Mouse (Mus musculus) lung, postnatal 10 days (tissue): Measurements from ENCODE around the gene Renbp.

ENCODE experiments used
- DNase-seq: peaks from one replicate; pipeline ENCODE4 v3.0.0; 2021

Gene Renbp

DNA sequence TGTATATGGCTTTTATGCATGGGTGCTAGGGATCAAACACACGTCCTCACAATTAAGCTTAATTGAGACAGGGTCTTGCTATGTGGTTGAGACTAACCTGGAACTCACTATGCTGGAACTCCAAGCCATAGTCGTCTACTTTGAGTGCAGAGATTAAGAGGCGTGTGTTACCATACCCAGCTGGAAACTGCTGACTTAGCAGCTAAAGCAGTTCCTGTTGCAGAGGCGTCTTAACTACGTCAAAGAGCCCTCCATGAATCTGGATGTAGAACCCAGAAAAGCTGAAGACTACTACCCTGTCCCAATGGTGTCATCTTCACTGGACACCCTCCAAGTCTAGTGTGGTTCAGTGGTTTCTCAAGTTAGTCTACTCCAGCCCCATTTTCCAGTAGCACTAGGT, 12.0 kb downstream of the Renbp start:
- DNase-seq, result no peak

DNA sequence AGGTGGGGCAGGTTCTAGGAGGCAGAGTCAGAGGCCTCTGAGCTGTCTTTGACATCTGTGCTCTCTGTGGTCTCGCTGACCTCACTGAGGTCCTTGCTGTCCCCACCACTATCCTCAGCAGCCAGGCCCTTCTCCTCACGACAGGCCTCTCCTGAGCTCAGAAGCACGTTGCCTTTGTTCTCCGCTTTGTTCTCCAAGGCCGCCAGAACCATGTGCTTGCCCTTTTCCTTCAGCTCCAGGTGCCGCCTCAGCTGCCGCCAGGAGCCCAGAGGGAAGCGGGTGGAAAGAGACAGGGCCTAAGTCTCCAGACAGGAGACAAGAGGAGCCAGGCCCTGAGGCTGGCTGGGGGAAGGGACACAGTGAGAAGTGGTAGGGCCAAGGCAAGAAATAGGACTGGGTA, 13.7 kb downstream of the Renbp start:
- DNase-seq, result no peak

DNA sequence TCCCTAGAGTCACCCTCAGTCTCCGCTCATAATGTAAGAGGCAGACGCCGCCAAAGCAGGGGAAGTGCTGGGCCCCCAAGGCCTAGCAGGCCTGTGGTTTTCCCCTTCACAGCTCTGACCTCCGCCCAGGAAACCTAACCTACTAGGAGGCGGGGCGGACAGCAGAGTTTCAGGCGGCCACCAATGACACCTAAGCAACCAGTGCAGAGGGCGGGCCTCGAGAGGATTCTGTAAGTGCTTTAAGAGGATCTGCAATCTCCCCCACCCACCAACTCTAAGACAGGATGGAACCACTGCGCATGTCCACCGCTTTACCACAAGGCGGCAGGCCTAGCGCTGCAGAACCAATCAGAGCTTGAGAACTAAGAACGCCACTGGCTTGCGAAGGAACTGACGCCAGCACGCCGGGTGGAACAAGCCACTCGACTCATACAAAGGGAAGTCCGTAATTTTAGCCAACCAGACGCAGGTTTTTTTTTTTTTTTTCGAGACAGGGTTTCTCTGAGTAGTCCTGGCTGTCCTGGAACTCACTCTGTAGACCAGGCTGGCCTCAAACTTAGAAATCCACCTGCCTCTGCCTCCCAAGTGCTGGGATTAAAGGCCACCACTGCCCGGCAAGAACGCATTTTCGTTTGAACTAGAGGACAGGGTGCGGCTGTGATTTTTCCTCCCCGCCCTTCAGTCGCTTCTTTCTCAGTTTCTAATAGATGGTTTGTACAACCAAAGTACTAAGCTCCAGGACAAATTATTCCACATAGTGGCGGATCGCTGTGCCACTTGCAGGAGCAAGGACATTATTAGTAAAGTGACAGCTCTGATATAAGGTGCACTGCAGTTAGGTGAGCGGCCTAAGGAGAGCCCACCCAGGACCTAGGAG, 15.6 kb downstream of the Renbp start:
- peak; percentile 96 for DNase-seq

DNA sequence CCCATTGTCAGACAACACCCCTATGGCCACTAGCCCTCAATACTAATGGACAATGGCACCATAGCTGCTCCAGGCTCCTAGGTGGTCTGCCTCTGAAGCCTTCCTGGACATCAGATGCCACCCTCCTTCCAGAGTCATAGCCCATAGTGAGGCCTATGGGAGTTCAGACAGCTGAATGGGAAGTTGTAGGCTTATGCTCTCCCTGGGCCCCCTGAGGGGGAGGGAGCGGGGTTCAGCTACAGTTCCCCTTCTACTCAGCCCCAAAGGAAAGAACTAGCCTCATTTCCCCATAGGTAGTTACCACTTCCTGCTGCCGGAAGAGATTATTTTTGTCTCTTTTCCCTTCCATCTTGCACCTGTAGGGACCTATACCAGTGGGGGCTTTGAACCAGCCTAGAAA, 19.1 kb downstream of the Renbp start:
- DNase-seq, result no peak

DNA sequence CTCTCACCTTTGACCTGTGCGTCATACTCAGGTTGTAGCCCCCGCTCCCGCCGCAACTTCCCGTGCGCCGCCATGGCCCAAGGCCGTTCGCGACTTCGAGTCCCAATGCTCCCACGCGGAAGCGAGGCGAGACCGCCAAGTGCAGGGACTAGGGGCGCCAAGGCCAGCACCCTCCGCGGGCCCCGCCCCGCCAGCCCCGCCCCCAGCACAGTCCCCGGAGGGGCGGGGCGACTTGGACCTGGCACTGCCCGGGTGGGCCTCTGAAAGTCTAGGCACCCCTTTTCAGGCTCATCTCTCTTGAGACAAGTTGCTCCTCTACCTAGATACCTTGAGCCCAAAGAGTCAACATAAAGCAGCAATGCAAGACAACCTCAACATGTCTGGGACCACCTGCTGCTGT, 19.5 kb downstream of the Renbp start:
- DNase-seq, result peak; percentile 6

DNA sequence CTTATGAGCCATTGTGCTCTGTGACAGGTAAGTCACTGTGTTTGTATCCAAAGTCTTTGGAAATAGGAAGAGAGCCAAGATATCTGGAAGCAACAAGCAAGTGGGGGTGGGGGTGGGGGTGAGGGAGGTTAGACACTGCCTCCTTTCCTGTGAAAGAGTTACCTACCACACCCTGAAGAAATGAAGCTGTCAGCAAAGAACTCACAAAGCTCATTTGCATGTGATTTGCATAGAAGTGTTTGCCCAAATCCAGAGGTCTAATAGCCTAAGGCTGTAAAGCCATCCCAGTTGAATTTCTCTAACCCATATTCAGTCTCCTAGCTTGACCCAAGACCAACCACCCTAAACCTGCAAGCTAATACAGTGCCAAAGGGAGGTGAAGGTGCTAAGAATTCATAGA, 20.2 kb downstream of the Renbp start:
- no peak for DNase-seq

DNA sequence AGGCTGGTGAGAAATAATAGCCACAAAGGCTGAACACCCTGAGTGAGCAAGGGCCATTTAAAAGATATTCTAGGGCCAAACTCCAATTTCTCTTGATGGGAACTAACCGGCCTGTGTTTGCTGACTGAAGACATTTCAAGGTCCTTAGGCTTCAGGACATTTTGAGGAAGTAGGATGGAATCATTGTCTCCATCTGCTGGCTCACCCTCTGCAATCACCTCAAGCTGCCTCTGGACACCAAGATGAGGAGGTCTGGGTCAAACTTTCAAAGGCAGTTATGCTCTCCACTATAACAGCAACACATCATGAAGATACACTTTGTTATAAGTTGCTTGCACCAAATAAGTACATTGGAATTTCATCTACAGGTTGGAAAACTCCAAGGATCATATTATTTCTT, 20.6 kb downstream of the Renbp start:
- no peak for DNase-seq

DNA sequence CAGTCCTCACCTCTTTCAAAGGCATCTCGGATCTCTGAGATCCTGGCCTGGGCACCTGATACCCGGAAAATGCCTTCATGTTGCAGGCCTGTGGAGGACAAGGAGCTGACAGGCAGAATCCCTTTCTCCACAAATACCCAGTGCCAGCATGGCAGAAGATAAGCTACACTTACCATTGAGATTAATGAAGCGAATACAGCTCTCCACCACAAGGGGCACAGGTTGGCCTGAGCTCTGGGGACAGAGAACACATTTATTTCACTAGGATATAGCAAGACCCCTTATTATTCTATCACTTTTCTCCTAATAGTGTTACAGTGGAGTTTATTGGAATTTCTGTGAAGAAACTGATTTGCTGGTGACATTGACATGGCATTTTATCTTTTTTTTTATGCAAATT, 32.7 kb downstream of the Renbp start:
- DNase-seq, result no peak

DNA sequence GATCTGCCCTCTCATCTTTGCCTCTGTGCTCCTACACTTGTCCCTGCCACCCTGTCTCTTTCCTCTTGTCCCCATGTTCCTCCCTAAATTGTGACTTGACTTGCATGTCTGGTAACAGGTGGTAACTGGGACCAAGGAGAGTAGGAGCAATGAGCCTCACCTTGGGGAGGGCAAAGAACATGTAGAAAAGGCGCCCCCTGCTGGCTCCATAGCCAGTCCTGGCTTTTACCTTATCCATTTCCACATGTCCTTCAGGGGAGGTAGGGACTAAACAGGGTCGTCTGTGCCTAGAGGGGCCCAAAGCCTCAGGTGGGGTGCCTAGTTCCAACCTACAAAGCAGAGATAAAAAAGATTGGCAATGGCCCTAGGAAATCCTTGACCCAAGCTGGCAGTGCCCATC, 34.9 kb downstream of the Renbp start, which contains the start of gene L1cam:
L1cam (minus strand) TSS at position 387 of the 400 bp plus-strand sequence.
- peak; percentile 45 for DNase-seq

DNA sequence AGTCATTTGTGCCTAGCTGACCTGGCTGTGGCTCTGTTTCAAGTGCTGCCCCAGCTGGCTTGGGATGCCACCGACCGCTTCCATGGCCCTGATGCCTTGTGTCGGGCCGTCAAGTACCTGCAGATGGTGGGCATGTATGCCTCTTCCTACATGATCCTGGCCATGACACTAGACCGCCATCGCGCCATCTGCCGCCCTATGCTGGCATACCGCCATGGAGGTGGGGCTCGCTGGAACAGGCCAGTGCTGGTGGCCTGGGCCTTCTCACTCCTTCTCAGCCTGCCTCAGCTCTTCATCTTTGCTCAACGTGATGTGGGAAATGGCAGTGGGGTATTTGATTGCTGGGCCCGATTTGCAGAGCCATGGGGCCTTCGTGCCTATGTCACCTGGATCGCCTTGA, 37.8 kb downstream of the Renbp start:
- DNase-seq, result no peak

DNA sequence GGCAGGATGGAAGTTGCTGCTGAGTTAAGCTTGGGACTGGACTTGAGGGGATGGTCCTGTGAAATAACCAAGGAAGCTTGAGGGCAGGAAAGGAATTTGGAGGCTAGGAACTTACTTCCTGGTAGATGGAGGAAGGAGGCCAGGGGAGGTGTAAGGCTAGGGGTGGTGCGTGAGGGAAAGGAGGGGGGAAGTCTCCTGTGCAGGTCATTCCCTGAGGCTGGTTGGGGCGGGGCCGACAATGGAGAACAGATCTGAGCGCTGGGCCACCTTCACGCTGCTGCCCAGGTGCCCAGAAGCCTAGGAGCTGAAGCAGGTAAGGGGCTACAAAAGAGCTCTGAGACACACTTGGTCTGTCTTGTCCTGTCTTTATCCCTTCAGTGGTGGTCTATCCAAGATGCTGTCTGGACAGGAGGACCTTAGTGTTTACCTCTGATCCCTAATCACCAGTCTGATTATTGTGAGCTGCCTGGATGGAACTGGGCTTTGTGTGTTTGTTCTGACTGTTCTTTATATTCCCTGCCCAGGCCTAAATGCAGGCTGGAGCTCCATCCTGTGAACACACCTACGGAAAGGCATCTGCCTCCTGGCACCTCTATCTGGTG, 39.0 kb downstream of the Renbp start, which contains the start of gene Avpr2:
Avpr2 (plus strand) TSS at position 552 of the 602 bp plus-strand sequence.
- no peak for DNase-seq

DNA sequence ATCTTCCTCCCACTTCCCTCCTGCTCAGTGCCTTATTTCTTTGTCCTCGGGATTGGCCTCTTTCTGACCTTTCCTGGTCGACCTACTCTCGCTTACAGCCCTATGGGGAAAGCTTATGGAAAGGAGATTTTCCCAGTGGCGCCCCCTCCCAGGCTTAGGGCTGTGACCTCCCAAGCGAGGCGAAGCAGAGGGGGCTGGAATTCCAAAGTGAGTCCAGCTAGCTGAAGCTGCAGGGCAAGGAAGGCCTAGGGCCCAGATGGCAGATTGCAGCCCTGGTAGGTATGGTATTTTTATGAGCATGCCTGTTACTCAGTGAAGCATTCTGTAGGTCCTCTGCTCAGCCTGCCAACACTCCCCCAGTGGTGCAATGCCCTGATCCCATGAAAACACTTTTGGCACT, 49.2 kb downstream of the Renbp start:
- DNase-seq, result no peak

DNA sequence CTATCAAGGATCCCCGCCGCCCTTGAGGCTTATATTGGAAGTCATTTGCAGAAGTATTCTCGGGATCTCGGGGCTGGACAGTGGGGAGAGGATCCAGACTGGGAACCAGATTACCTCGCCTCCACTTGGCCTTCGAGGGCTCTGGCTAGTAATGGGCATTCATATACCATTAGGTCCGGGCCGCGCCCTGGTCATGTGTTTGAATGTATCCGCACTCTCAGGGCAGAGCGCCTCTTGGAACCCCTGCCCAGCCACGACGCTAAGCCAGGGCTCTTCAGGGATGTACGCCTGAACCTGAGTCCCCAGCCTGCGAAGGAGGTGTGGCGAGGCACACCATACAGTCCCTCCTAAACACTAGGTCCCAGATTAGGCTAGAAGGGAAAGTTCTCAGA, 49.6 kb downstream of the Renbp start:
- no peak for DNase-seq

DNA sequence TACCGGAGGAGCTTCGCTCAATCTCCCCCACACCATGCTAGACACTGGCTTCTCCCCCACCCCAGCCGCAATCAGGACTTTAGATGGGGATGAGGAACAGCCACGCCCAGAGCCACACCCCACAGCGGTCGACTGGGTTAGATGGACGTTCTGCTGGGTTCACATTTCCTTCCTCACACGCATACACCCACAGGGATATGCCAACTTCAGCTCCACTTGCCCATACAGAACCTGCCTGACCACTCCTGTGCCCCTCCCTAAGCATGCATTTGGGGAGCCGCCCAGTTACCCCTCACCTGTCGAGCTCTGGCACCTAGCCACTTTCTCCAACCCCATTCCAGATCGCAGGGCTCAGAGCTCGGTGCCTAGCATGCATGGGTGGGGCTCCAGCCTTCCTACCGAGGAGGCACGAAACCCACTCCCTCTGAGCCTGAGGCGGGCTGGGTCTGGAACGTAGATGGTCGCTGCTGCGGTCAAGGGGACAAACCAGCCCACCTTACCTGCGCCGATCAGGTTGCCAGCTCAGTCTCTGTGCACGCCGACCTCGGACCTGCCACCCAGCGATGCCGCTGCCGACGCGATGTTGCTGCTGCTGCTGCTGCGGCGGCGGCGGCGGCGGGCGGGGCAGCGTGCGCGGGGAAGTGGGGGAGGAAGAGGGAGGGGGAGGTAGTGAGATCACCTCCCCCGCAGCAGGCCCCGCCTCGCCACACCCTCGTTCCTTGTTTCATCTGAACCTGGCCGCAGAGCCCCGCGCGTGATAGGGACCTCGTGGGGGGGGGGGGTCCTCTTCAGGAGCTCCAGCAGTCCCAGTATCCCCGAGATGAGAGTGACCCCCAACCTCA, 50.2 kb downstream of the Renbp start:
- peak; percentile 45 for DNase-seq

DNA sequence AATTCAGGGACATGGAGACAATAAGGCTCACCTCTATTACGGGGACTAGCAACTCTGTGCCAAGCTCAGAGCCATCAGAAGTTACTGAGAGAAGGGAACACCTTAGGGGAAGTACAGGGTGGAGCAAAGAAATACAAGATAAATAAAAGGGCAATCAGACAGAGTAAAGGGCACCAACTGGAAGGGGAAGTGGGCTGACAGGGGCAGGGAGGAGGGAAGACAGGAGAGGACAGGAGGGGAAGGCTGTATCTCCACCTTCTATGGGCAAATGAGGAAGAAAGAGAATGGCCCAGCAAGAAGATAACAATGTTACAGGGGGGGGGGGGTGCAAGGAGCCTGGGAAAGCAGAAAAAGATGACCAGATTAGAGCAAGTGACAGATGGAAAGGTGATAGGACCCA, 53.6 kb downstream of the Renbp start:
- no peak for DNase-seq

DNA sequence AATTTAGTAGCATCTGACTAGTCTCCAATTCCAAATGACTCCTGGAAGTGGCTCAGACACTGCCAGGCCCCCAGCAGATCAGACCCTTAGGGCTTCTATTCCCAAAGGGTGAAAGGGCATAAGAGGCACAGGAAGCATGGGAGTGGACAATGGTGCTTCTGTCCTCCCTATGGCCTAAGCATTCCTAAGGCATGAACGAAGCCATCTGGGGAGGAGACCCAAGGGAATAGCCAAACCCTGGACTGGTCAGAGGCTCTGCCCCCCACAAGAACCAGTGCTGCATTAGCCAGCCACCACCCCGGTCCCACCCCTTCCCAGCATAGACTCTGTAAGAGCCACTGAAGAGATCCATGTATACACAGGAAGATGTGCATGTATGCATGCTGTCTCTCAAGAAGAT, 54.8 kb downstream of the Renbp start:
- no peak for DNase-seq
